Mouse (Mus musculus): ENCODE results near the gene Slc9a9.
A peak's percentile ranks its signal among the peaks of the same experiment; 100 is the strongest.

The Slc9a9 gene

GRCm38 (mm10) chr9:94685640-94686039 is 15.9 kb downstream of the Slc9a9 start:
- DNase-seq (ENCODE audit: low spot score), result no peak

- DNase-seq (ENCODE audit: low spot score), result no peak
Observed at GRCm38 (mm10) chr9:94686380-94686779, 16.7 kb downstream of the Slc9a9 start.

DNA sequence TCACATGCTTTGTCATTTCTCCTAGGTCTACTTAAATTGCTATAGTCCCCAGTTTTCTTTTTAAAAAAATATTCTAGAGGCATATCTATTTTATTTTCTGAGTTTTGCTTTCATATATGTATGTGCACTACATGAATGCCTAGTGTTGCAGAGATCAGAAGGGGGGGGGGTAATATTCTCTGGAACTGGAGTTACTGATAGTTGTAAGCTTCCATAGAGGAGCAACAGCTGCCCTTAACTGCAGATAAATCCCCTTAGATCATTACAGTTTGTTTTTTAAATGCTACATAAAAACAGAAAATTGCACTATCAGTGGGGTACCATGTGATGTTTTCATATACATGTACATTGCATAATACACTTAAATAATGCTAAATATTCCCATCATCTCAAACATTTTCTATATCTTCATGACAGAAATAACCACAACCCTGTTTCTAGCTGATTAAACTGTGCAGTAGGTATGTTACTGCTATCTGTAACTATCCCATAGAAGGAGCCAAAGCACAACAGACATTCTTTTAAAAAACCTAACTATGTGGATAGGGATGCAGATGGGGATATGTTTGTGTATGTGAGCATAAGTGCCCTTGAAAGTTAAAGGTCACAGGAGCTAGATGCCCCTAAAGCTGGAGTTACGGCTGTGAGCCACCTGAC is 17.6 kb downstream of the Slc9a9 start:
- no peak for DNase-seq (ENCODE audit: low spot score)

GRCm38 (mm10) chr9:94691311-94692087 is 21.8 kb downstream of the Slc9a9 start:
- DNase-seq (ENCODE audit: low spot score), result no peak

- no peak for DNase-seq (ENCODE audit: low spot score)
Observed at GRCm38 (mm10) chr9:94692122-94692521, 22.4 kb downstream of the Slc9a9 start.

GRCm38 (mm10) chr9:94694243-94694642 is 24.5 kb downstream of the Slc9a9 start:
- DNase-seq (ENCODE audit: low spot score), result no peak

GRCm38 (mm10) chr9:94694983-94695382 is 25.3 kb downstream of the Slc9a9 start:
- no peak for DNase-seq (ENCODE audit: low spot score)

GRCm38 (mm10) chr9:94696539-94697079 is 26.9 kb downstream of the Slc9a9 start:
- no peak for DNase-seq (ENCODE audit: low spot score)

- no peak for DNase-seq (ENCODE audit: low spot score)
Observed at GRCm38 (mm10) chr9:94698175-94698574, 28.5 kb downstream of the Slc9a9 start.

- peak; percentile 60 for DNase-seq (ENCODE audit: low spot score)
Observed at GRCm38 (mm10) chr9:94700549-94700948, 30.8 kb downstream of the Slc9a9 start.

DNA sequence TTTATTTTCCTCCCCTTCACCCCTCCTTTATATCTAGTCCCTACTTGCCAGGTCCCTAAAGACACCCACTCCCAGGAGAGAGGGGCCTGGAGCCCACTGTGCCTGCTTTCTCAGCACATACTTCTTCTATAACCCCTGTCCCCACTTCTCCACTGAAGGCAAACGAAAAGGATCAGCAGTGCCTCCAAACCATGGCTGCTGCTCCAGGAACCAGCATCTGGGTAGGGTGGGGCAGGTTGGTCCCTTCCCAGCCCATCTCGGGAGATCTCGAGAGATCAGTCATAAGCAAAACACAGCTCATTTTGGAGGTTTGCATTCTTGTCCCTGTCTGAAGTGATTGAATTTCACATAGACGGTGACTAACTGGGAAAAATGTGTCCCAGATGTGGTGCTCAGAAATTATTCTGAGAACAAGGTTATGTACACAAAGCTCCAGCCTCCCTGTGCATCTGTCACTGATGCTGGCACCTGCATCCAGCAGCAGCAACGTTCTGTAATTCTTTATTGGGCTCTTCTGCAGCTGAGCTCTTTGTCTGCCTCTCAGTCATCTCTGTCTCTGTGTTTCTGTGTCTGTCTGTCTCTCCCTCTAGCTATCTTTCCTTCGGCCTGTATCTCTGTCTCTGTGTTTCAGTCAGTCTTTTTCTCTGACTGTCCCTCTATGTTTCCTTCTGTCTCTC is 31.6 kb downstream of the Slc9a9 start:
- DNase-seq (ENCODE audit: low spot score), result no peak

GRCm38 (mm10) chr9:94701965-94702634 is 32.4 kb downstream of the Slc9a9 start:
- DNase-seq (ENCODE audit: low spot score), result no peak

- no peak for DNase-seq (ENCODE audit: low spot score)
Observed at GRCm38 (mm10) chr9:94704986-94705757, 35.5 kb downstream of the Slc9a9 start.

DNA sequence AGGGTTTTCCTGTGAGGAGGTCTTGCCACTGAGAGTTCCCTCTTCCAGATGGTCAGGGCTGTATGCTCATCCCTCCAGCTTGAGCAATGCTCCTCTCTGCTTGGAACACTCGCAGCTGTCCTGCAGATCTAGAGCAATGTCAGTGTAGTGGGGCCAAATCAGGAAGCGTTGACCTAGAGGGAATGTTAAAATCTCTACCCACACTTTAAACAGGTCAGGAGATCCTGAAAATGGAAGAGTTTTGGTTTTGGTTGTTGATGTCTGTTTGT is 36.0 kb downstream of the Slc9a9 start:
- DNase-seq (ENCODE audit: low spot score), result no peak

DNA sequence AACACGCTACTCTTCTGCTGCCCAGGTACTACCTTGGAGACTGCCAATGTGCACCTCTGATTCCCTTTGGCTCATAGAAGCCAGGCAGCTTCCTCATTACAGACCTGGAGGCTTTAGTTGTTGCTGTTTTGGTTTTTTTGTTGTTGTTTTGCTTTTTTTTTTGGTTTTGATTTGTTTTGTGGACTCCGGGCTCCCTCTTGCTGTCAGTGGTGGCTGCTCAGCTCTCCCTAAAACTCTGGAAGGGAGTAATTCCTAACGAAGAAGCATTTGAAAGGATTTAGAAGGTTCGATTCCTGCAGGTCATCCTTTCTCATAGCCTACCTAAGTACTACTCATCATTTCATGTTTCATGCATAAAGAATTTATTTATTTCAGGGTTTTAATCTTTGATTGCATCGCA is 42.4 kb downstream of the Slc9a9 start:
- no peak for DNase-seq (ENCODE audit: low spot score)

DNA sequence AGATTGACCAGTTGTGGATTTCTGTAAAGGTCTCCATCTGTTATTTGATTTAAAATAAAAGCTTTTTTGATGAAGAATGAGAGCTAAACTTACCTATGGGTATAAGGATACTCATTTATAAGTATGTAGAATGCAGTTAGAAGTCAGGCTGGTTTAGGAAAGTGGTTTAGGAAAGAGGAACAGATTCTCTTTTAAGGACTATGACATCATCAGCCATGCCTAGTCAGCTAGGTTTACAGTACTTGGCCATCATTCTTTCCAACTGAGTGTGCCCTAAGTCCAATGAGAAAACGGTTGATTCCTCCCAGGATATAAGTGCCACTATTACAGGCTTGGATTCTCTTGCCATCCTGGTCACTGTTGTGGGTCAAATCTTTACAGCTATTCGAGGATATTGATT is 47.0 kb downstream of the Slc9a9 start:
- DNase-seq (ENCODE audit: low spot score), result no peak

- DNase-seq (ENCODE audit: low spot score), result no peak
Observed at GRCm38 (mm10) chr9:94723631-94724030, 53.9 kb downstream of the Slc9a9 start.

DNA sequence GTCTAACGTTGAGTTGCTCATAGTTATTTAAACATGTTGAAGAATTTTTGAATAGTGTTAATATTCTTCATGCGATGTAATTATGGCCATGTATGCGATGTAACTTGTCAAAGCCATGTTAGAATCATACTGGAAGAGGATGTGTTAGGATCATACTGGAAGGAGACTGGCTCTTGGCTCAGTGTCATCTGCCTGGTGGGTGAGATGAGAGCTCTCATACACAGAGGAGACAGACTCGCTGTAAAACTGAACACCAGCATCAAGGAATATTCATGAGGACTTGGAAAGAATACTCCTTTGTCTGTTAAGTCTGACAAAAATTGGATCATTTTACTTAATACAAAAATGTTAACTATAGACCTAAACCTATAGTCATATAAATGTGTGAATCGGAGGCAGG is 55.4 kb downstream of the Slc9a9 start:
- no peak for DNase-seq (ENCODE audit: low spot score)

GRCm38 (mm10) chr9:94727457-94727856 is 57.7 kb downstream of the Slc9a9 start:
- DNase-seq (ENCODE audit: low spot score), result no peak

- no peak for DNase-seq (ENCODE audit: low spot score)
Observed at GRCm38 (mm10) chr9:94730396-94730795, 60.7 kb downstream of the Slc9a9 start.

- DNase-seq (ENCODE audit: low spot score), result no peak
Observed at GRCm38 (mm10) chr9:94732136-94732535, 62.4 kb downstream of the Slc9a9 start.

All from testis, postnatal 10 days (tissue).